Mouse (Mus musculus): ENCODE results near the gene Adipoq.

DNA sequence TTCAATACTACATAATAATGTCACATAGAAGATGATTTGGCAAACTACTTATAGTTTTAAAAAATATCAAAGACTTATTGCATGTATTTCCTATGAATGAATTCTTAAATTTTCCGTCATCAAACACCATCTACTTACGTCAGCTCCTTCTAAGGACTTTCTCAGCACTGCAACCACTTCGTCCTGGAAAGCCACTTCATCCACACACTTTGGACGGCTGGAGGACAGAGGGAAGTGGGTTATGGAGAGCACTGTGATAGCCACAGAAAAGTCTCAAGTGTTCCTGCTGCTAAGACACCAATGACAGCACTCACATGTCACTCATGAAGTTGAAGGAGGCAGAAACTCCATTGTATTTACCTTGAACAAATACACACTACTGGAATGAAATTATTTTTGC is 21.9 kb upstream of the Adipoq start:
- no peak for TF ChIP-seq CTCF (IDR thresholded peaks at IDR 0.05; ENCODE audit: low read depth)
- no peak for TF ChIP-seq EP300 (optimal IDR thresholded peaks at IDR 0.05)
